Mouse (Mus musculus) left cerebral cortex, postnatal 4 days (tissue): ENCODE data around the gene Tmem135. TPM values are rescaled to one million over a fixed set of nuclear protein-coding genes. Genes with fewer than 3 reads are reported as not detected.

Experiments used
- DNase-seq: peaks from one replicate; pipeline ENCODE4 v3.0.0-alpha.2; 2022
- intact Hi-C: fragments of 180-260 bp; cut with DNase I; formaldehyde crosslinking; loops from one replicate; pipeline ENCODE4 v1.15.1; 2025
- microRNA-seq: library from miRNA; unstranded; fragments of <30 nt; microRNA quantifications from one replicate; pipeline ENCODE4 v1.2.0, GENCODE M21; 2022
- total RNA-seq, 2 experiments: library from RNA; stranded (reverse); gene quantifications; 2 replicates each; pipeline ENCODE4 v1.2.3; 2021

The Tmem135 gene
- total RNA-seq, 2 experiments from 2014 or later = 49.4 to 54.6 TPM

DNA sequence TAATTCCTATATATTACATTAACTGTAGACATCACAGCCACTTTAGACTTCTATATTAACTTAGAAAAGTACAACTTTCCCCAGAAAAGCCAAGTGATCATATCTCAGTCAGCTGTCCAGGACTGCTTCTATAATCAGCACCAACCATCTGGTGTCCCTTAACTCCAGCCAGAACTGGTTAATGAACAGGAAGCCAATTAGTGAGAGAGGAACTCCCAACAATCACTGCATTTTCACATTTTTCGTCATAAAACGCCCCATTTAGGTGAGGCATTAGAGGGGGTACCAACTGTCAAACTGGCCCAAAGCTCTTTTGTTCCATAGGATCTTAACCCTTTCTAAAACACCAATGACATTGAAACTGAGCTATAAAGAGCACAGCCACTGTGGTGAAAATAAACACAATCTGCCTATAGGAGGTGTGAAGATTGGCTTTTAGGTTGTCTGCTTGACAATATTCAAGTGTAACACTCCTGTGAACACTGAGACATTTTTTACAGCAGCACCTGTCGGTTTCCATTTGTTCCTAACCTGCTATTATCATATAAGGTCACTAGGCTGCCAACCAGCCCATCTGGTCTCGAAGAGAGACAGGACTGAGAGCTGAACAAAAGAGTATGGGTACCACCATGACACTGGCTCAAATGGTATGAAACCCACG, 263.3 kb downstream of the Tmem135 start:
- no peak for DNase-seq
- intact Hi-C loops = no loop called here

- intact Hi-C loops = no loop called here
- no peak for DNase-seq
Measured at GRCm38 (mm10) chr7:89134884-89135511, 269.0 kb downstream of the Tmem135 start.

- peak; percentile 47 for DNase-seq
- intact Hi-C loops = loop anchor here (10.0 kb wide), 1 partner anchor 1541 kb away; the partner anchor contains the start of gene Grm5
Measured at GRCm38 (mm10) chr7:89126063-89126882, 277.7 kb downstream of the Tmem135 start.

DNA sequence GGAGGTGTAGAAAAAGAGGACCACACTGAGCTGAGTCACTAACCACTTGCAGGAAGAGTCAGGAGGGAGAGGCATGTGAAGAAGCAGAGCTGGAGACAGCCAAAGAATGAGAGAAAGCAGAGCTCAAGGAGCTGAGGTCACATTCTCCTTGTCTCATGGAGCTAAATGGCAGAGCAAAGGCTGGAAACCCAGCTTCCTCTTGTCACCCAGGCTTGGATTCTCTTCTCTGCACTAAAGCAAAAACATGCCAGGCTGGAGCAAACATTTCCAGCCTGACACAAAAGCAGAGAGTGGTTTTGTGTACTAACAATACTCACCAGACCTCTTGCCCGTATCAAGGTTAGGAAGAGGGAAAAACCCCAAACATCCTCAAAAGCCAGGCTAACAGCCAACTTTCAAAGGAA, 287.8 kb downstream of the Tmem135 start:
- no peak for DNase-seq
- intact Hi-C loops = no loop called here

DNA sequence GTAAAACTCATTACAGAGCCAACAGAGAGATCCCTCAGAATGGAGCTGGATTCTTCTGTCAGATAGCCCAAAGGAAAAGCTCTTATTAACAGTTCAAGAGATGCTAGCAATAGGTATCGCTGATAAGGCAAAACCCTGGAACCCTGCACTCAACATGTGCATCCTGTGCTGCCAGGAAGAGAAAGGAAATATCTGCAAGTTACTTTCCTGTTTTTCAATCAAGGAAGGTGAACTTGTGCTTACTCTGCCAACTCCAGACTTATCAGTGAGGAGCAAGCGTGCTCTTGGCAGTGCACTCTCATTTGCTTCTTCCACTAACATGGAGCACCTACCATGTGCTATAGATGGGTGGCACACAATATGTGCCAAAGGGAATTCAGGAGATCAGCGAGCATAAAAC, 288.4 kb downstream of the Tmem135 start:
- intact Hi-C loops = no loop called here
- no peak for DNase-seq

DNA sequence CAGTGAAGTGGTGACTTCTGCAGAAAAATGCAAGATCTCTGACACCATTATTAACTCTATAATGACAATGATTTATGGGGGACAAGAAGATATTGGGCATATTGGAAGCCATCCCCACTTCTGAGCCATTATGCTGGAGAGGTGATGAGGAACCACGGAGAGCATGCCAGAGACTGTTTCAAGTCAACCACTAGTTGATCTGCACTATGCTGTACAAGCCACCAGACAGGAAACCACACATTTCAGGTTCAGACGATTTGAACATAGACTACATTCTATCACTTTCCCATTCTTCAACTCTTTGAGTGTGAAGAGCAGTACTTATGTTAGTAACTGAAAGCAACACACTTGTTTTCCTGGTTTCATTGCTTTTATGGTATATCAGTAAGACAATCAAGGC, 297.6 kb downstream of the Tmem135 start:
- no peak for DNase-seq
- intact Hi-C loops = no loop called here

- DNase-seq = no peak
- intact Hi-C loops = no loop called here
Measured at GRCm38 (mm10) chr7:89099756-89100155, 304.3 kb downstream of the Tmem135 start.

Small RNA genes lying within 50 kb of the gene (microRNA-seq; reads per million reads assigned to microRNA genes)
- gene Gm22171 (not detected), gene Gm24659 (not detected)

Other genes starting within 250 kb of the Tmem135 start
- 1 to 10 TPM; 4.9 to 5.1 TPM for gene Fzd4, start 133 bp upstream of the Tmem135 start, total RNA-seq
- gene Prss23, start 123.0 kb upstream of the Tmem135 start, total RNA-seq = 1 to 10 TPM; 4.0 to 5.1 TPM
- gene Me3, start 228.2 kb upstream of the Tmem135 start, total RNA-seq = 10 to 100 TPM; 26.5 to 31.7 TPM